ENCODE assay signal across 16 mouse cellular contexts in genomic region chr1:64040061-64040686, GRCm38 (mm10).
A peak's percentile ranks its signal among the peaks of the same experiment; 100 is the strongest.
DNase-seq lines count a peak whose midpoint lies in the region; ATAC-seq lines count a peak whose summit lies in the region.
"Had no signal": no experiment of that assay in that cellular context is flagged by ENCODE, and none has a peak within 500 bp of the region (broad histone marks: within the 10 kb centered on the region; RNA-seq: fewer than 3 reads in every experiment).

No protein-coding gene starts in this region.

- intact Hi-C loops in heart, postnatal 10 days (cut with DNase I) = loop anchor here (2.0 kb wide), 1 partner anchor 265 kb away; no protein-coding TSS in a partner anchor

- H3K4me1 ChIP-seq in intestine, embryonic 15.5 days (replicated peaks) = peaks cover 9% of the 10 kb centered on the region; the same call in 1 of the 2 replicates
- peaks cover 23% of the 10 kb centered on the region; the same call in 1 of the 2 replicates for H3K4me1 ChIP-seq in intestine, embryonic 16.5 days (ENCODE audit: control insufficient read depth, insufficient read depth, low read length)
- peaks cover 64% of the 10 kb centered on the region for H3K4me1 ChIP-seq in midbrain, embryonic 10.5 days
- peaks cover 35% of the 10 kb centered on the region for H3K4me1 ChIP-seq in midbrain, embryonic 15.5 days
- peaks cover 34% of the 10 kb centered on the region for H3K4me1 ChIP-seq in heart, embryonic 11.5 days (ENCODE audit: control insufficient read depth, insufficient read depth, low read length)

- H3K4me2 ChIP-seq in intestine, embryonic 15.5 days (replicated peaks) = no peak overlapping the region
- H3K4me2 ChIP-seq in intestine, embryonic 16.5 days (ENCODE audit: low read depth, low read length) = no peak overlapping the region
- no peak overlapping the region for H3K4me2 ChIP-seq in midbrain, embryonic 15.5 days
- no peak overlapping the region; the same call in 1 of the 2 replicates for H3K4me2 ChIP-seq in heart, embryonic 11.5 days
- H3K4me2 ChIP-seq: embryonic facial prominence, embryonic 15.5 days; forebrain, embryonic 13.5 days; hindbrain, embryonic 15.5 days; liver, embryonic 11.5 days had no signal

- no peaks in the 10 kb centered on the region for H3K9me3 ChIP-seq in intestine, embryonic 15.5 days
- no peaks in the 10 kb centered on the region for H3K9me3 ChIP-seq in intestine, embryonic 16.5 days (ENCODE audit: control insufficient read depth, low read length)
- no peaks in the 10 kb centered on the region for H3K9me3 ChIP-seq in midbrain, embryonic 10.5 days (replicated peaks)
- H3K9me3 ChIP-seq in midbrain, embryonic 15.5 days = no peaks in the 10 kb centered on the region
- no peaks in the 10 kb centered on the region for H3K9me3 ChIP-seq in heart, embryonic 11.5 days (replicated peaks; ENCODE audit: control insufficient read depth, low read length)
- H3K9me3 ChIP-seq: embryonic facial prominence, embryonic 15.5 days; forebrain, embryonic 13.5 days; hindbrain, embryonic 15.5 days had no signal

- ATAC-seq in intestine, embryonic 15.5 days = no peak
- no peak for ATAC-seq in intestine, embryonic 16.5 days
- ATAC-seq in midbrain, embryonic 15.5 days (replicated peaks) = no peak
- ATAC-seq in heart, embryonic 11.5 days (replicated peaks; ENCODE audit: insufficient number of reproducible peaks, low FRiP score, low TSS enrichment) = peak; percentile 55; the same call in 1 of the 2 replicates
- ATAC-seq: CD4-positive, CD25-positive, alpha-beta regulatory T cell, adult 4 months; forebrain, embryonic 13.5 days had no signal

- no peak overlapping the region for H3K9ac ChIP-seq in intestine, embryonic 15.5 days
- no peak overlapping the region for H3K9ac ChIP-seq in intestine, embryonic 16.5 days (ENCODE audit: low read depth, low read length)
- no peak overlapping the region for H3K9ac ChIP-seq in midbrain, embryonic 15.5 days
- H3K9ac ChIP-seq in heart, embryonic 11.5 days (ENCODE audit: low read depth, low read length) = no peak overlapping the region
- H3K9ac ChIP-seq: embryonic facial prominence, embryonic 15.5 days; forebrain, embryonic 13.5 days; hindbrain, embryonic 15.5 days had no signal

- H3K36me3 ChIP-seq in intestine, embryonic 15.5 days = peaks cover 8% of the 10 kb centered on the region; the same call in 1 of the 2 replicates
- no peaks in the 10 kb centered on the region; the same call in 1 of the 2 replicates for H3K36me3 ChIP-seq in intestine, embryonic 16.5 days (ENCODE audit: control insufficient read depth, insufficient read depth, low read length)
- peaks cover 14% of the 10 kb centered on the region; the same call in 1 of the 2 replicates for H3K36me3 ChIP-seq in midbrain, embryonic 10.5 days
- 0 out of 2 replicates have a peak, but pooled peaks cover 6% of the 10 kb centered on the region for H3K36me3 ChIP-seq in midbrain, embryonic 15.5 days (replicated peaks)
- H3K36me3 ChIP-seq in heart, embryonic 11.5 days (ENCODE audit: control insufficient read depth, insufficient read depth, low read length) = peaks cover 3% of the 10 kb centered on the region; the same call in 1 of the 2 replicates

- H3K27me3 ChIP-seq in intestine, embryonic 15.5 days (replicated peaks) = no peaks in the 10 kb centered on the region
- no peaks in the 10 kb centered on the region for H3K27me3 ChIP-seq in intestine, embryonic 16.5 days (replicated peaks; ENCODE audit: control insufficient read depth, insufficient read depth, low read length)
- no peaks in the 10 kb centered on the region for H3K27me3 ChIP-seq in midbrain, embryonic 10.5 days (ENCODE audit: low read depth, poor library complexity, severe bottlenecking)
- H3K27me3 ChIP-seq in midbrain, embryonic 15.5 days (replicated peaks) = no peaks in the 10 kb centered on the region
- no peaks in the 10 kb centered on the region for H3K27me3 ChIP-seq in heart, embryonic 11.5 days (ENCODE audit: control insufficient read depth, insufficient read depth, low read length)
- H3K27me3 ChIP-seq: embryonic facial prominence, embryonic 15.5 days; forebrain, embryonic 13.5 days; hindbrain, embryonic 15.5 days had no signal

- WGBS in intestine, embryonic 15.5 days = 85% methylated on average over 10 of the region's 10 CpGs
- WGBS in intestine, embryonic 16.5 days = 83% methylated on average over 10 of the region's 10 CpGs
- 88% methylated on average over 10 of the region's 10 CpGs for WGBS in midbrain, embryonic 10.5 days
- WGBS in midbrain, embryonic 15.5 days = 88% methylated on average over 10 of the region's 10 CpGs
- WGBS in heart, embryonic 11.5 days (ENCODE audit: insufficient replicate concordance) = 50% methylated on average over 10 of the region's 10 CpGs

- DNase-seq in midbrain, embryonic 10.5 days (ENCODE audit: low spot score) = no peak
- peak; percentile 44 to 59 for DNase-seq in heart, postnatal 10 days
- DNase-seq in ovary, postnatal 14 days (ENCODE audit: low spot score) = no peak
- DNase-seq: cerebellum, postnatal 36 days; gastrocnemius, postnatal 14 days; right cerebral cortex, postnatal 25 days had no signal

- H3K4me3 ChIP-seq in intestine, embryonic 15.5 days (replicated peaks) = no peak overlapping the region
- no peak overlapping the region for H3K4me3 ChIP-seq in intestine, embryonic 16.5 days (ENCODE audit: low read length)
- no peak overlapping the region for H3K4me3 ChIP-seq in midbrain, embryonic 10.5 days
- H3K4me3 ChIP-seq in midbrain, embryonic 15.5 days = no peak overlapping the region
- no peak overlapping the region for H3K4me3 ChIP-seq in heart, embryonic 11.5 days (ENCODE audit: low read depth, low read length)
- H3K4me3 ChIP-seq: embryonic facial prominence, embryonic 15.5 days; forebrain, embryonic 13.5 days; hindbrain, embryonic 15.5 days had no signal

- 0 out of 2 replicates have a peak overlapping the region, but pooled peaks have one; percentile 17 for H3K27ac ChIP-seq in intestine, embryonic 15.5 days
- no peak overlapping the region for H3K27ac ChIP-seq in intestine, embryonic 16.5 days (ENCODE audit: low read length)
- H3K27ac ChIP-seq in midbrain, embryonic 10.5 days (replicated peaks) = 0 out of 2 replicates have a peak overlapping the region, but pooled peaks have one; percentile 2
- no peak overlapping the region for H3K27ac ChIP-seq in midbrain, embryonic 15.5 days
- peak overlapping the region; percentile 89 for H3K27ac ChIP-seq in heart, embryonic 11.5 days (ENCODE audit: low read depth, low read length)
- H3K27ac ChIP-seq: embryonic facial prominence, embryonic 15.5 days; forebrain, embryonic 13.5 days; hindbrain, embryonic 15.5 days; macrophage had no signal

Comparison
In these comparisons a context has a peak if more than half of its experiments do, and no peak if none do; other contexts are left out.
1. H3K27ac ChIP-seq: peak in intestine, embryonic 15.5 days (single experiment), midbrain, embryonic 10.5 days (single experiment) and heart, embryonic 11.5 days (single experiment); none in intestine, embryonic 16.5 days (single experiment) and midbrain, embryonic 15.5 days (single experiment).
2. DNase-seq: peak in heart, postnatal 10 days (2 of 2); none in midbrain, embryonic 10.5 days (single experiment) and ovary, postnatal 14 days (single experiment).